Mouse (Mus musculus) cerebellum, adult 2 months (tissue): Measurements from ENCODE around the gene Epn1.

Source experiments
- CTCF ChIP-seq: fragments of 200-500 bp; IDR thresholded peaks from 2 replicates; pipeline ENCODE4 v1.5.1; 2011; ENCODE audit warnings: low read depth, mild to moderate bottlenecking, control low read depth, low read length, moderate library complexity, borderline replicate concordance; ENCODE audit not compliant: insufficient read depth
- POLR2A ChIP-seq: fragments of 200-500 bp; IDR thresholded peaks from 2 replicates; pipeline ENCODE4 v1.6.1; 2011; ENCODE audit warnings: low read length, control low read depth, borderline replicate concordance; ENCODE audit not compliant: insufficient read depth

DNA sequence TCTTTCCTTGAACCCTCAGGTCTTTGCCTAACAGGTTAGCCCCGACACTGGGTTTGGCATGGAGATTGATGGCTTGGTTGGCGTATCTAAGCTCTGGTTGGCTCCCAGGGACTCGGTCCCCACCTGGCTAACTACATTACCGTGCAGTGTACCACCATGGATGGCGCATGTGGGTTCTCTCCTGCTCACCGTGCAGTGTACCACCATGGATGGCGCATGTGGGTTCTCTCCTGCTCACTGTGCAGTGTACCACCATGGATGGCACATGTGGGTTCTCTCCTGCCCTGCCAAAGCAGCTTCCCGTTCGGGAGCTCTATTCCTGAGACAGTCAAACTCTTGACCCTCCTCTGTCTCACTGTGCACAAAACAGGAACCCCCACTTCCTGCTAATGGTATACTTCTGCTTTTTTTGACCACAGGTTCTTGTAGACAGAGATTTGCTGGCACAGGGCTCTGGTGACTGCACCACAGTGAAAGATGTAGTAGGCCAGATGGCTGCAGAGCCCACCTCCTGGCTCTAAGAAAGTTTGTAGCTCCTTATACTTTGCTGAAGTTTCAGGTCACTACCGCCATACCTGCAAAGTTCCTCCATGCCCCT is 21.1 kb downstream of the Epn1 start:
- TF ChIP-seq CTCF (no peak), POLR2A (no peak)
